Mouse (Mus musculus): ENCODE data around the gene Coro2b. TPM values are rescaled to one million over a fixed set of nuclear protein-coding genes. Genes with fewer than 3 reads are reported as not detected.

The Coro2b gene
- polyA plus RNA-seq, 1 experiment: 47.5 TPM

DNA sequence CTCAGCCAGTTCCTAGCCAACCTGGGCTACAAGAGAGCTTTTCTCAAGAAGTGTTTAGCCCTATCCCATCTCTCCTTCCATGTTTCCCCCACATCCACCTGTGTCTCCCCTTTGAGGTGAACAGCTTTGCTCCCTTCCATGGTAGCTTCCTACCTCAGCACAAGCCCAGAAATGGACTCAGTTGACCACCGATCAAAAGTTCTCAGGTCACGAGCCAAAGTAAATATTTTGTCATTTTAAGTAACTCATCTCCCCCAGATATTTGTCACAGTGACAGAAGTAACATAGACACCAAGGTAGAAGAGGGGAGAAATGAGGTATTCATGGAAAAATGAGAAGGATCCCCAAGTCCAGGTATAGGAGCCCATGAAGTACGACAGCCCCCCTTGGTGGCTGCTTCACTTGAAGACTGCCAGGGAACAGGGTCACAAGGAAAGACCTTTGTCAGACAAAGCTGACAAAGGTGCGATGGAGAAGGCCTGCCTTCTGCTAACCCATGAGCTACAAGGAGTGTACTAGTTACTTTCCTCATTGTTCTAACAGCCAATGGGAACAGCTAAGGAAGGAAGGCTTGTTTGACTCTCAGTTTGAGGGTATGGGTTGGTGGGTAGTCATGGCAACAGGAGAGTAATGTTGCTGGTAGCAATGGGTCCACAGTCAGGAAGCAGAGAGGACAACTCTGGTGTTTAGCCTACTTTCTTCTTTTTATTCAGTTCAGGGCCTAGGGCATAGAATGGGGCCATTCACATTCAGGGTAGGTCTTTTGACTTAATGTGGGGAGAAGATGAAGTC lies 150.9 kb downstream of the Coro2b start:
- no peak for DNase-seq (ENCODE audit: low read depth)

DNA sequence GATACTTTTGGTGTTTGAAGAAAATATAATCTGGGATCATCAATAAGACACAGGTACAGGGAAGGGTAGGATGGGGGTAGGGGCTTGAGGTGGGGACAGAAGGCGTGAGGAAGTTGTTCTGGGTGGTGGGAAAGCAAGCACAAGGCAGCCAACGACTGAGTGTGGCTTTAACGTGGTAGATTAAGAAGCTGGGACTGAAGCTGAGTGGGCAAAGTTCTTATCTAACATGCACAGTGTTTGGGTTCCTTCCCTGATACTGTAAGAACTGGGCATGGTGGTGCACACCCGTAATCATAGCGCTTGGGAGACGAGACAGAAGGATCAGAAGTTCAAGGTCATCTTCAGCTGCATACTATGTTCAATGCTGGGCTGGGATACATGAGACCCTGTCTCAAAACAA lies 151.8 kb downstream of the Coro2b start:
- no peak for DNase-seq (ENCODE audit: low read depth)

DNA sequence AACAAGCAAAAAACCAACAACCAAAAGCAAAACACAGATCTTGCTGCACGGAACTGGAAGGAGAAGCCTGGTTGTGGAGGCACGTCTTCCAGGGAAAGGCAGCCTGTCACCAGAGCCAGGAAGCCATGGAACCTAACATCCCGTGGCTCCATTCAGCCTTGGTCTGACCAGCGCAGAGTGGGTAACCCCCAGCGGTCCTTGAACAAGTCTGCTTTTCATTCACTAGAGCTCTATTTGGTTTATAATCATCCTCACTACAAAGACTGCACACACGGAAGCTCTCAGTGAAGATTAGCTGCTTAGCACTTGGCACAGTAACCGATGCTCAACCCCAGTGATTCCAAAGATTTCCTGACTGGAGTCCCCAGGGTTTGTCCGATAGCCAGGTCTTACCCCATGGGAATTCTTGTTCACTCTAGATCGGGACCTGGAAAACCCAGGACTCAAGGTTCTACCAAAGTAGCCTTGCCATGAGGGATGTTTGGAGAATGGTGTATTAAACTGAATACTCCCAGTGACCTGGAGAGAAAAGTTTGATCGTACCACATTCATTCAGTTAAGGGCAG lies 154.2 kb downstream of the Coro2b start:
- DNase-seq (ENCODE audit: low read depth): no peak

DNA sequence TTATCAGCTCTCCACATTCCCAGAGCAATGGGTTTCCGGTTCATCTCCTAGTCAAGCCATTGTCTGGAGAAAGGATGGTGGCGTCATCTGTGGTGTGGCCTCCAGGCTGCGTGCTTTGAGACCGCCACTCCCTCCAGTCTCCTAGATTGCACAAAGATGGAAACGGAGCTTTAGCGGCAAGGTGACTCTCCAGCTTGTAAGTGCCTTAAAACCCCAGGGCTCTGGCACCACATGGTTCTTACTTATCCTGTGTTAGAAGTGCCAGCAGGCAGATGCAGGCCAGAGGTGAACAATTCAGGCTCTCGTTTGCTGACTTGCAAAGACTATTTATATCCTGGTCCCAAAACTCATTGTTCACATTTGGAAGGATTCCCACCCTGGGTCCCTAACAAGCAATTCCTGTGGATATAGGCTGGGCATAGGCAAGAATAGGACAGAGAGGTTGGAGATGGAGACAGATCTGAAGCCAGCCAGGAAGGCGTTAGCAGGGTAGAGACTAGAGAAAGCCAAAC lies 155.4 kb downstream of the Coro2b start:
- no peak for DNase-seq (ENCODE audit: low read depth)

DNA sequence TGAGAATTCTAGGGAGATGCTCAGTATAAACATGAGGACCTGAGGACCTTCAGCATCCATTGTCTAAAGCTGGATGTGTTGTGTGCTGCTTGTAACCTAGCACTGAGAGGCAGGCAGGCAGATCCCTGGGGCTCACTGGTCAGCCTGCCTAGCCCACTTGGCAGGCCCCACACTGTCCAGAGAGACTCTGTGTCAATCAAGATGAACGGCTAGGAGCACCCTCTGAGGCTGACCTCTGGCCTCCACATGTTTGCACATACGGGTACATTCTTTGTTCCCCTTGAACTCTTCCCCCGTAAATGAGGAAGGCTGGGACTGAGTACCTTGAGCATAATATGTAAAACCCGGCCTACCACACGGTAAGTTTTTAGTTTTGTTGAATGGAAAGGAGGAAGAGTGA lies 156.5 kb downstream of the Coro2b start:
- no peak for DNase-seq (ENCODE audit: low read depth)

DNA sequence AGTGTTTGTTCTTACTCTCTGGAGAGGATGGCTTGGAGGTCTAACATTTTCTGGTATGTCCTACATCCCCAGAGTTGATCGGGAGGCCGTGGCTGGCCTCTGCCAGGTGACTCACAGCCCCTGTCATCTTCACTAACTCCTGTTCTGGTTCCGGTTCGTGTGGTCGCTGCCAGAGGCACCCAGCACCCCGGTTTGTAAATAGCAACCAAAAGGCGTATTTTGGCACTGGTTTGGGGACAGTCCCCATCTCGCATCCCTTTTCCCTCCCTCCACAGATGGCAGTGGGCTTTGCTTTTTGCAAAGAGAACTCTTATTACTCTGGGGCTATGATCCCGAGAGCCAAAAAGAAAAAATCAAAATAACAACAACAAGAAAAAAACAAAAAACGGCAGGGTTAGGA lies 158.9 kb downstream of the Coro2b start:
- no peak for DNase-seq (ENCODE audit: low read depth)

DNA sequence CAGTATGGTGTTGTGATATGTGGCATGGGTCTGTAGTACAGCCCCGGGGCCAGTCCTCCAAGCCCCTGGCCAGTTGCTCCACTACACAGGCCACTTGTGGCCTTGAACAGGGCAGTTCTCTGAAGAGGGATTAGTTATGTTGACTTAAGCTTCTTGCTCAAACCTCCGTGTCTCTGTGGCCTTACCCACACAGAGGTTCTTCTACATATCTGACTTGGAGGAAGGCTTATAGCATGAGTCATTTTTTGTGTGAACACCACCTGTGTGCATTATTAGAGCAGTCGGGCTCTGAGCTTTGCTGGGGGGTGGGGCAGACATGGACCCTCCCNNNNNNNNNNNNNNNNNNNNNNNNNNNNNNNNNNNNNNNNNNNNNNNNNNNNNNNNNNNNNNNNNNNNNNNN lies 162.6 kb downstream of the Coro2b start:
- DNase-seq (ENCODE audit: low read depth): no peak

DNA sequence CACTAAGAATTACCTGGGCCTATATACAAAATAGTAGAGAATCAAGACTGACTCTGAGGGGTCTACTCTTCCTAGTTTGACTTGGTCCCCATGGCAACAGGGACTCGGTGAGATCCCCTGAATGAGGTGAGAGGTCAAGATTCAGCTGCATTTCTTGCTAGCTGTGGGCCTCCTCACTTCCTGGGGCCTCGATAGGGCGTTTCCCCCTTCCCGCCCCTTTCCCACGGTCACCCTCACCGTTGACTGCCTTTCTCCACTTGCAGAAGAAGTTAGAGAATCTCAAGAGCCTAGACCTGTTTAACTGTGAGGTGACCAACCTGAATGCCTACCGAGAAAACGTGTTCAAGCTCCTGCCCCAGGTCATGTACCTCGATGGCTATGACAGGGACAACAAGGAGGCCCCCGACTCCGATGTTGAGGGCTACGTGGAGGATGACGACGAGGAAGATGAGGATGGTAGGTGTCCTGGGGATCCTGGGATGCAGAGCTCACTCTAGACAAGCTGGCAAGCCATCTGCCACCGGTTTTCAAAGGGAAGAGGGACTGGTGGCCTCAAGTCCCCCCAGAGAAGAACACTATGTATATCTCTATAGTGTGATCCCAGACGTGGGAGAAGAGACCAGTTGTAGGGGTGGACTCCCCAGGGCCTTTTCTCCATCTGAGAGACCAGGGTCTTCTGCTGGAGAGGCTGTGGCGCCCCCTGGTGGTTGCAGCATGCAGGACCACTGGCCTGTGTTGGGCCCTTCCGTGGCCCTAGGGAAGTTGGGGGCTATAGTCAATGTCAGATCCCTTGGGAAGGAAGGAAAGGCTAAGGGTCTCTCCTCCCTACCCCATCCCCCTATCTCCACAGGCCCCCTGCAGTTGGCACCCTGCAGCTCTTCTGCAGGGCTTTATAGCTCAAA lies 163.4 kb downstream of the Coro2b start:
- DNase-seq (ENCODE audit: low read depth): no peak

DNA sequence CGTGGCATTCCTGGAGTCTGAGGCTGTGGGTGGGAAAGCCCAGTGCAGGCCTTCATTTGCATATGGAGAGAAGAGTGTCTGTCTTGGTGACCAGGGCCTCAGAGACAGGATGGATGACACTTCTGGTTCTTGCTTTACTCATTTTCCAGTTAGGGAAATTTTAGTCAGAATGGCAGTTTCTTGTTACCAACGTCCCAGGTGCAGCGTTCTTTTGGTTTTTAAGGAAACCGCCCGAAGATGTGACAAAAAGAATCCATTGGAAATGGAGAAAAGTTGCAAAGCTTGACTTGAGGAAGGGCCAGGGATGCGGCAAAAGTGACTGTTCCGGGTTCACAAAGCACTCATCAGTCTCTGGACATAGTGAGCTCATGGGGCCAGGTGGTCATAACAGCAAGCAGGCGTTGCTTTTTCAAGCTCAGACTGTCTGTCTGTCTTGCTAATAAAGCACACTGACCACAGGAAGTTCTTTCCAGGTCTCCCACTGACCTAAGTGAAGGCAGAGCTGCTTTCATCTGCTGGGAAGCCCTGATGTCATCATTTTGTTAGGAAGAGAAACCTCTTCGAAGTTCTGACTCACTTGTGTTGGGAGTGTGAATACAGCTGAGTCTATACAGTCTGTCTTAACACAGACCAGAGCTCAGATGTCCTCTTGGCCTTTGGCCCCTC lies 164.2 kb downstream of the Coro2b start:
- no peak for DNase-seq (ENCODE audit: low read depth)

DNA sequence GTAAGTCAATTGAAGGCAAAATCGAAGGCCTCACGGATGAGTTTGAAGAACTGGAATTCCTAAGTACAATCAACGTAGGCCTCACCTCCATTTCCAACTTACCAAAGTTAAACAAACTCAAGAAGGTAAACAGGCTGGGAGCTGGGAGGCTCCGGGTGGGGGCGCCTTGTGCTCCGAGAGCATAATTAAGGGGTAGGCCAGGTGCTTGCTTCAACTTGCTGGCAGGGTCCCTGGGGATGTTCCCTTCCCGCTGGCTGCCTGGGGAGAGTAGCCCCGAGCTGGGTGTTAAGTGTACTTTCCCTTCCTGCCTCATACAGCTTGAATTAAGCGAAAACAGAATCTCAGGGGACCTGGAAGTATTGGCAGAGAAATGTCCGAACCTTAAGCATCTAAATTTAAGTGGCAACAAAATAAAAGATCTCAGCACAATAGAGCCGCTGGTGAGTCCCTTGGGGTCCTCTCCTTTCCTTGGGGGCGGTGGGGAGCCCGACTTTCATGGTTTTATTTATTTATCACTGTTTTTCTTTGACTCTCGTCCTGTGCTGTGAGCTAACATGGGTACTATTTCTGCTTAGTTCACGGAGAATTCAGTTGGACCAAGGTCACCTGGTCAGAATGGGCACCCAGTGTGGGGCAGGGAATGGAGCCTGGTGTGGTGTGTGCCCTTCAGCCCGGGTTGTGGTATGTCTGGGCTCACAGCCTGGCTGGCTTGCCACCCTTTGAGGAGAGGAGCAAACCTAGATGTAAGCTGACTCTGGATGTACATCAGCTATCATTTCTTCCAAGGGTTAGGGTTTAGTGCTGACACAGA lies 164.9 kb downstream of the Coro2b start:
- DNase-seq (ENCODE audit: low read depth): no peak

DNA sequence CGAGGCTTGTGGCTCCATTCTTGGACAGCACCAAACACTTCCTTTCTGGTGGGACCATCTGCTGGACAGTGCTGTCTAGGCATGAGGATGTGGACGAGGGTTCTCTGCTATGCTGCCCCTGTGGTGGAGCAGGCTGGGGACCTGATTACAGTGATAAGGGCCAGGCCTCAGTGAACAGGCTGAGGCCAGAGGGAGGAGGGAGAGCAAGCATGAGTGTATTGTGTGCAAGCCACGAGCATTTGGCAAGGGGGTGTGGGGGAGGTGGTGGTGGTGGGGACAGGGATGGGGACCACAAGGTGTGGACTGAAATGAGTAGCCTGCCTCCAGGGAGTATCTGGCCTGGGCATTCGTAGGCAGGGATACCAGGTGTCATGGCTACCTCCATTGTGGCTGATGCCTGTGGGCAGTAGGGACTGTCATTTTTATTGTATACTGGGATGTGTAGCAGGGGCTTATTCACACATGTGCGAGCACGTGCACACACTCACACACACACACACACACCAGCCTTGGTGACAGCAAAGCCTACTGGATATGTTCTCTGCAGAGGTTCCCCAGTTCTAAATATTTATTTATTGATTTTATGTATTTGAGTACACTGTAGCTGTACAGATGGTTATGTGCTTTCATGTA lies 166.1 kb downstream of the Coro2b start:
- no peak for DNase-seq (ENCODE audit: low read depth)

DNA sequence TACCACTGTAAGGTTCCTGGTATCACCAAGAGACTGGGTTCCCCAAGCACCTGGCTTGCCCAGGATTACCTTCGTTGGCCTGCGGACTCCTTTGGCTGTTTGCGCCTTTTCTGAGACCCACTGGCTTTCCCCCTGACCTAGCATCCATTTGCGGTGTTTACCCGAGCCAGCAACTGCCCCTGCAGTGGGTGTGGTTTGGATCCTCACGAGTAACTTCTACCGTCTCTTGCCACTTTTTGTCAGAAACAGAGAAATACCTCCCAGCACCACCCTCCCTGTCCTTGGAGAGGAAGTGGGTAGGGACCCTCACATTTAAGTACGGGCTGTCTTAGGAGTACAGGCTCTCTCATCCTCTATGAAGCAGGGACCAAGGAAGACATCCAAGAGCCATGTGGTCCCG lies 166.7 kb downstream of the Coro2b start:
- DNase-seq (ENCODE audit: low read depth): no peak

Other genes with a start within 250 kb of the Coro2b start
- gene Anp32a, start 195.8 kb downstream of the Coro2b start, polyA plus RNA-seq (2012; rRNA removed): 20.1 and 27.9 TPM in 2 replicates
- gene Itga11, start 140.8 kb upstream of the Coro2b start, polyA plus RNA-seq (2012; rRNA removed): 1.9 and 2.3 TPM in 2 replicates